Mouse (Mus musculus) spleen, adult 2 months (tissue): ENCODE data around the gene Scube1. TPM values are rescaled to one million over a fixed set of nuclear protein-coding genes. Genes with fewer than 3 reads are reported as not detected.

Experiments used
- DNase-seq, 2 experiments: peaks; one replicate each; pipeline versions ENCODE4 v3.0.0 to v3.0.0-alpha.2; 2012 to 2021; ENCODE audit warnings: low spot score in 2 of 2, low read depth in 1 of 2
- H3K27ac ChIP-seq: fragments of 200-500 bp; 2 replicates; pipeline ENCODE4 v1.5.1; 2012; ENCODE audit warnings: low read length, inconsistent platforms; ENCODE audit not compliant: insufficient read depth
- H3K27me3 ChIP-seq: fragments of 200-500 bp; 2 replicates; pipeline ENCODE4 v1.6.1; 2012; ENCODE audit warnings: mild to moderate bottlenecking, moderate library complexity, low read length, inconsistent platforms; ENCODE audit not compliant: control insufficient read depth, insufficient read depth
- H3K36me3 ChIP-seq: fragments of 200-500 bp; 2 replicates; pipeline ENCODE4 v1.6.1; 2012; ENCODE audit warnings: mild to moderate bottlenecking, low read length, inconsistent platforms; ENCODE audit not compliant: control insufficient read depth, insufficient read depth
- H3K4me1 ChIP-seq: fragments of 200-500 bp; 2 replicates; pipeline ENCODE4 v1.6.1; 2011; ENCODE audit warnings: inconsistent platforms; ENCODE audit not compliant: control insufficient read depth, insufficient read depth, insufficient read length
- H3K4me3 ChIP-seq: fragments of 200-500 bp; 2 replicates; pipeline ENCODE4 v1.5.1; 2011; ENCODE audit warnings: mild to moderate bottlenecking, inconsistent platforms; ENCODE audit not compliant: insufficient read depth, insufficient read length; ENCODE audit errors: extremely low read depth
- CTCF ChIP-seq: fragments of 200-500 bp; IDR thresholded peaks from 2 replicates; pipeline ENCODE4 v1.5.1; 2011; ENCODE audit warnings: mild to moderate bottlenecking, inconsistent platforms; ENCODE audit not compliant: insufficient read depth, insufficient read length, insufficient replicate concordance; ENCODE audit errors: extremely low read depth
- POLR2A ChIP-seq: fragments of 200-500 bp; IDR thresholded peaks from 2 replicates; pipeline ENCODE4 v1.6.1; 2011; ENCODE audit warnings: low read depth, low read length, inconsistent platforms
- WGBS: fragments of 180-500 bp; shearing (Covaris S2); methylation state at CpG from one replicate; pipeline ENCODE4 v1.1.7; 2018; 5-methylcytosine and 5-hydroxymethylcytosine counted together
- polyA plus RNA-seq: library from polyadenylated mRNA; depleted of rRNA; stranded (reverse); fragments of >200 nt; gene quantifications from 2 replicates; pipeline ENCODE4 v1.2.3, GENCODE M21; 2012

Scube1 gene
- polyA plus RNA-seq, 1 experiment, result 8.8 TPM

DNA sequence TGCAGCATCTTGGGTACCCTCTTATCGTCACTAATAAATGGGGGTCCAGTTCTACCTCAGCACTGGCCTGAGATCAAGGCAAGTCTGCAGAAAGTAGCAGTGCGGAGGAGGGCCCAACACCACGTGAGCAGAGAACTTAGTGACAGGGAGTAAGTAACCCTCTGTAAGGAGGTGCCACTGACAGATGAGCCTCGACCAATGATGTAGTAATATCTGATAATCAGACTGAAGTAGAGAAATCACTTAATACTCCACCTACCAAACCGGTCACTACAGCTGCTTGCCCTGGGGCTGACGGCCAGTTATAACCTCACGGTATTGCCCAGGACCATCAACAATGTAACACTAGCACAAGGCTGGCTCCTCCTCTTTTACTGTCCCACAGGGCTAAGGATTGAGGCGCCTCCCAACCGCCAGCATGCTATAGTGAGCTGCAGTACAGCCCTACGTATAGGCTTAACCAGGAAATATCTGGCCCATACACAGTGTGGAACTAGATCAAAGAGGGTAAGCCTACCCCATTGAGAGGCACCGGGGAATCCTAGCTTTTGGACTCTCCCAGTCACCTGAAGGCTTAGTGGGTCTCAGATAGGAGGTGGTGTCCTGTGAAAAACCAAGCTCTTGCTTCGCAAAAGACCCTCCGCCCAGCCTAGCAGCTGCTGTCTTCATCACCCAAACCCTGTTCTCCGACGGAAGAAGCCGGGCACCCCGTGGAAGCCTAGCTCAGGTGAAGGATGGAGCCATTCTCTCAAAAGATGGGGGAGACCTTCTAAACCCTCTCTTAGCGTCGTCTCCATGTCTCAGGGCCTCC lies 130.9 kb downstream of the Scube1 start:
- Histone ChIP-seq H3K27ac (no peak overlapping the region; the same call in 1 of the 2 replicates), H3K4me1 (no peaks in the 10 kb centered on the region; the same call in 1 of the 2 replicates), H3K4me3 (peak overlapping the region; percentile 82), H3K36me3 (no peaks in the 10 kb centered on the region), H3K27me3 (no peaks in the 10 kb centered on the region)
- DNase-seq, result no peak
- 34% methylated on average over 19 of the region's 19 CpGs for WGBS
- no peak for TF ChIP-seq CTCF
- no peak for TF ChIP-seq POLR2A

DNA sequence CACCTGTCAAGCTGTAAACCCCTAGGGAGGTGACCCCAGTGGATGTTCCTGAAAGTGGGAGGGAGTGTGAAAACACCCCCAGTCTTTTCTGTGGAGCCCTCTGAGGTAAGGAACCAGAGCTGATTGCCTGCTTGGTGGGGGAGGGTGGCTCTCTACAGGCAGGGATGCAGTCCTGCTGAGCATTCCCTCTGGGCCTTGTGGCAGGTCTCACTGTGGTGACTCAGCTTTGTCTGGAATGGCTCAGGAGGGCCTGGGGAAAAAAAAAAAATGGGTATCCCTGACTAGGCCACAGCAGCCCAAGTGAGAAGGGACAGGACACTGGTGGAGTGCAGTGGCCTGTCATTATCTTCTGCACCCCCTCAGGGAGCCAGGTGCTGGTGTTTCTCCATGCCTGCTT lies 131.6 kb downstream of the Scube1 start:
- Histone ChIP-seq H3K27ac (peak overlapping the region; percentile 45; the same call in 1 of the 2 replicates), H3K27me3 (no peaks in the 10 kb centered on the region), H3K4me1 (no peaks in the 10 kb centered on the region; the same call in 1 of the 2 replicates), H3K36me3 (no peaks in the 10 kb centered on the region), H3K4me3 (0 out of 2 replicates have a peak overlapping the region, but pooled peaks have one; percentile 10)
- TF ChIP-seq POLR2A, result no peak
- TF ChIP-seq CTCF, result no peak
- DNase-seq, result no peak

DNA sequence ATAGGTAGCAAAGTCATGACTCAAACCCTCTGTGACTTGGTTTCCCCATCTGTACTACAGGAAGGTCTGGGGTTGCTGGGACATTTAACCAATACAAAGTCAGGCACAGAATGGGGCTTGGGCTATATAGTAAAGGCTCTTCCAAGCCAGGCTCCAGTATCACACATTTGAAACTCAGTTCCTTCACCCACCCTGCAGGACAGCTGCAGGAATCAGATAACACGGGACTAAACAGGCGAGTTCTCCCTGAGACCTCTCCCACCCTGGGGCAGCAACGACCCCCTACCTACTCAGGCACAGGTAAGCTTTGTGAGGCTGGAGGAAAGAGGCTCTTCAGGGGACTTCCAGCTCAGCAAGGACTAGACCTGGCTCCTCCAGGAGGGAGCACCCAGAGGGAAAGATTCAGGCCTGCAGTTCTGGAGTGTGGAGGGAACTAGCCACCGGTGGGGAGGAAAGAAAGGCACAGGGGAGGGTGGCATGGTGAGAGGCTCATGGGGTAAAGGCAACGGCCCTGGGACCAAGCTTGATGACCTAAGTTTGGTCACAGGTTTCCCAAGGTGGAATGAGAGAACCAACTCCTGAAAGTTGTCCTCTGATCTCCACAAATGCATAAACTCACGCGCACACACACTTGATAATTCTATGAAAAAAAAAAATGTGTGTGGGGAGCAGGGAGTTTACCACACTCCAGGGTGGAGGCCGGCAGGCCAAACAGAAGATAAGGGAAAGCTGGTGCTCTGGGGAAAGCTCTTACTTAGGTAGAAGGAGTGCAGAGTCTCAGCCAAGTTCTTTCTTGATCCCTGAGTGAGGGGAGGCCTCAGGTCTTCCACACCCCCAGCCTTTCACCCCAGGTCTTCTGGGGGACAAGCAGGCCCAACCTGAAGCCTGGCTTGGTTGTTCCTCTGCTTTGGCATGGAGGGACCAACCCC lies 132.3 kb downstream of the Scube1 start:
- DNase-seq, result no peak
- H3K27ac ChIP-seq, result peak overlapping the region; percentile 74
- WGBS, result 81% methylated on average over 8 of the region's 8 CpGs
- no peaks in the 10 kb centered on the region for H3K27me3 ChIP-seq
- H3K36me3 ChIP-seq, result no peaks in the 10 kb centered on the region
- no peaks in the 10 kb centered on the region; the same call in 1 of the 2 replicates for H3K4me1 ChIP-seq
- 0 out of 2 replicates have a peak overlapping the region, but pooled peaks have one; percentile 10 for H3K4me3 ChIP-seq
- TF ChIP-seq CTCF (no peak), POLR2A (no peak)

DNA sequence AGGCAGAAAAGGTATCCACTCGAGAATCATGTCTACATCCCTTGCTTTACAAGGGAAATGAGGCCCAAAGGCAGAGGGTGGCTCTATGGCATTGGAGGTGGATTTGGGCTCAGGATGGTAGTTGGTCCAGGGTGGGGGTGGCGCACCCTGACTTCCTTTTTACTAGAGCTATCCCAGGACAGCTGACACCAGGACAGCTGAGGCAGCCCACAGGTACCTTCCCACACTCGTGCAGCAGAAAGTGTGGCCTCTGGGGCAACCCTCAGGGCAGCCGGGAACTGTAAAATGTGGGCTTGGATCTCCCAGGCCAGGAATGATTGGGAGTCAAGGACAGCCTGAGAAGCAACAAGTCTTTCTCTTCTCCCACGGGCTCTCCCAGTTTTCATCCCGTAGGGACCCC lies 133.1 kb downstream of the Scube1 start:
- H3K27me3 ChIP-seq, result no peaks in the 10 kb centered on the region
- 86% methylated on average over 6 of the region's 6 CpGs for WGBS
- TF ChIP-seq POLR2A (no peak), CTCF (no peak)
- DNase-seq, result no peak
- no peaks in the 10 kb centered on the region; the same call in 1 of the 2 replicates for H3K4me1 ChIP-seq
- no peak overlapping the region; the same call in 1 of the 2 replicates for H3K27ac ChIP-seq
- no peak overlapping the region for H3K4me3 ChIP-seq
- peaks cover 2% of the 10 kb centered on the region; the same call in 1 of the 2 replicates for H3K36me3 ChIP-seq

DNA sequence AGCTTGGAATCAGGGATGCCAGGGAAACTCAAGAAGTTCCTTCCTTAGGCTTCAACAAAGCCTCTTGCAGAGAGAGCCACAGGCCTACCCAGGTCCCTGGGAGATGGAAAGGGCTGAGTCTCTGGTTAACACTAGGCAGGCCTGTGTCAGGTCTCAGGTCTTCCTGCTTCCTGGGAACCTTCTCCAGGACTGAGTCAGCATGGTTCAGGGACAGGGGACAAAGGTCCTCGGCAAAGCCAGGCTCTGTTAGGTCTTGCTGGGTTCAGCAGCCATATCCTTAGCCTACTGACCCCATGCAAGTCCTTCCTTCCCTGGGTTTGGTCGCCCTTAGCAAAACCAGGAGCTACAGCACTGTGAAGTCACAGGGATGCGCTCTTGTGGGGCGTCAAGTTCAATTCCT lies 134.0 kb downstream of the Scube1 start:
- WGBS, result 96% methylated on average over 4 of the region's 4 CpGs
- Histone ChIP-seq H3K36me3 (peaks cover 10% of the 10 kb centered on the region), H3K27ac (no peak overlapping the region), H3K4me3 (no peak overlapping the region), H3K27me3 (no peaks in the 10 kb centered on the region), H3K4me1 (no peaks in the 10 kb centered on the region; the same call in 1 of the 2 replicates)
- DNase-seq, result no peak
- no peak for TF ChIP-seq POLR2A
- TF ChIP-seq CTCF, result no peak

- WGBS, result 95% methylated on average over 6 of the region's 6 CpGs
Measured at GRCm38 (mm10) chr15:83584741-83585220, 140.0 kb downstream of the Scube1 start.

More at GRCm38 (mm10) chr15:83584741-83585220, 140.0 kb downstream of the Scube1 start:
- H3K4me1 ChIP-seq, result no peaks in the 10 kb centered on the region
- no peak overlapping the region for H3K27ac ChIP-seq
- H3K4me3 ChIP-seq, result no peak overlapping the region
- no peaks in the 10 kb centered on the region for H3K27me3 ChIP-seq
- TF ChIP-seq CTCF (no peak), POLR2A (no peak)
- no peak for DNase-seq
- peaks cover 16% of the 10 kb centered on the region for H3K36me3 ChIP-seq
